Mouse (Mus musculus): ENCODE measurements at regions not wholly inside any gene's neighbourhood (a gene's known extent, or its start where the extent isn't known, plus 50 kb on each side); places are given as distances from the start of the nearest gene placed in this dataset.

- no peak for ATAC-seq (ENCODE audit: insufficient number of reproducible peaks, low FRiP score, low TSS enrichment)
These were observed 225.3 kb upstream of the Adgrl2 start for GRCm38 (mm10) chr3:149215691-149216090.

DNA sequence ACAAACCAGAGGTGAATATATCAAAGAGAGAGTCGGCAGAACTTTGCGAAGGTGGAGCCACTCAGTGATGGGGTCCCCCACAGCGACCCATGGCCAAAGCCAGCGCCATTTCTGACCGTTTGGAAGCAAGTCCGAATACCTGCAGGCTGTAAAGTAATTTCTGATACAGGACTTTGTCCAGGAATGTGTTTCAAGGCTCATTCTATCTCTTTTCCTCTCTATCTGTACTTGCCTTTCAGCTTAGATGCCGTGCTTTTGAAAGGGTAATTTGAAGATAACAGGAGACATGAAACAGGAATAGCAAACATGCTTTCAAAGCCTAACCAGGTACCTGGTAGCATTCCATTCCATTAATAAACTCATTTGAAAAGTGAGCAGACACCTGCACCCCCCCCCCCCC lies 221.6 kb upstream of the Adgrl2 start:
- no peak for ATAC-seq (ENCODE audit: insufficient number of reproducible peaks, low FRiP score, low TSS enrichment)

GRCm38 (mm10) chr3:149209260-149209659 lies 218.9 kb upstream of the Adgrl2 start:
- no peak for ATAC-seq (ENCODE audit: insufficient number of reproducible peaks, low FRiP score, low TSS enrichment)

DNA sequence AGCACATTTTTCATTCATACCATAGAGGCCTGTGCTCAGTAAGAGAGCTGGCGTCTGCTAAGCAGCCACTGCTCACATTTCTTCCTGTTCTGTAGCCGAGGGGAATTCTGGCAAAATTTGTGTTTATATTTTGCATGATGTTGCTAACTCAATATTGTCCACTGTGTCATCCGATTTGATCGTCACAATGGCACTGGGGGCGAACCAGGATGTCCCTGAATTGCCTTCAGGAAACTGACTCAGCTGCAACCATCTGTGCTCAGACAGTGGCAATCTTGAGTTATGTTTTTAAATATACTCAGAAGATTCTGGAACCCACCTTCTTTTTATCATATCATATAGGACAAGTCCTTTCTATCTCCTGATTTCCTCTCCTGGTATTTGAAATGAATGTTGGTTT lies 213.1 kb upstream of the Adgrl2 start:
- ATAC-seq (ENCODE audit: insufficient number of reproducible peaks, low FRiP score, low TSS enrichment) = no peak

DNA sequence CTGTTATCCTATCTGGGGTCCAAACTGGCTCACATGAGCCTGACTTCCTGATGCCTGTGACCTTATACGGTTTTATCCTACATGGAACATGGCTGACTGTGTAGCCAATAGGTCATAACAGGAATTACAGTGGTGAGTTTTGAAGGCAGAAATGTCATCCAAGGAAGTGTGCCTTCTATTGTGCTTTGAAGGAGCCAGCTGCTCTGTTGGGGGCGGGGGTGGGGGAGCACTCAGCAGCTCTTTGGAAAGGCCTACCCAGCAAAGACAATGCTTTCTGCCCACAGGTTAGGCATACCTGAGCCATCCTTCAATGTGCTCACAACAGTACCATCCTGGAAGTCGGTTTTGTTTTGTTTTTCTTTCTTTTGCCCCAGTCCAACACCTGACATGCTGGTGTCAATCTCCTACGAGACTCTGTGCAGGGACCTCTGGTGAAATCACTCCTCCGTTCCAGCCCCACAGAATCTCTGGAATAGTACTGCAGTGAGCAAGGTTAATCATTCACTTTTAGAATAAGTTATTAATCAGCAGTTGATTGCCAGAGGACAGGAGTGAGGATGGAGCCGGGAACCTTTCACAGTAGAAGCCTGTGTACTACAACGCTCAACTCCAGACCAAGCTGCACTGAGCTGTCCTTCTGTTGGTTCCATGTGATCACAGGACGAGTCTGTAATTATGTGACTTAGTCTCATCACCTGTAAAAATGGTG lies 206.3 kb upstream of the Adgrl2 start:
- ATAC-seq (ENCODE audit: insufficient number of reproducible peaks, low FRiP score, low TSS enrichment) = no peak

DNA sequence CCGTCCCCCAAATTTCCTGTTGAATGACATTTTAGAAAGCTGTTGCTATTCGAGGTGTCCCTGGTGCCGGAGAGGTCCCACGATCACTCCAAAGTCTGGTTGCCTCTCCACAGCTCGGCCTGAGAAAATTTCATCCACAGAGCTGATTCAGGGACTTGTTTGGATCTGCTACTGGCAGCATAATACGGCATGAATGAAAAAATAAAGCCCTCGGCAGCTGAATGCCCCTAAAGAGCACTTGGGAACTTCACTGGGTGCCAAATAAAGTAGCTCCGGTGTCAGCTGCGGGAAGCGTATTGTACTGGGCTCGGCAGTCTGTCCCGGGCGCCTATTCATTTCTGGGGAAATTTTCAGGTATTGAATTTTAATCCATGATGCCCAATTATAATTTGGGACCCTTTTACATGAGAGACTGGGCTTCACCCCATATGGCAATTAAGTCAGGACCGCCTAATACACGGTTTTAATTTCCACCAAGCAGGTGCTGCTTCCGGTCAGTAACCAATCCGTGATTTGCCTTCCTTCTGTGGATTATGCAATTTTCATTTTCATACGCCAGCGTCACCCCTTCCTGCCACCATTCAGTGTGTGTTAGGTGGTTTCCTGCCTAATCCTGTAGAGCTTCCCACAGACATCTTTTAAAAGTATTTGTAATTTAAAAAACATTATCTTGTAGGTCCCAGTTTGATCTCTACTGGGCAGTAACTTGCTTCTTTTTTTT lies 200.7 kb upstream of the Adgrl2 start:
- ATAC-seq (ENCODE audit: insufficient number of reproducible peaks, low FRiP score, low TSS enrichment) = no peak

- no peak for ATAC-seq (ENCODE audit: insufficient number of reproducible peaks, low FRiP score, low TSS enrichment)
These were observed 193.8 kb upstream of the Adgrl2 start for GRCm38 (mm10) chr3:149184136-149184551.

DNA sequence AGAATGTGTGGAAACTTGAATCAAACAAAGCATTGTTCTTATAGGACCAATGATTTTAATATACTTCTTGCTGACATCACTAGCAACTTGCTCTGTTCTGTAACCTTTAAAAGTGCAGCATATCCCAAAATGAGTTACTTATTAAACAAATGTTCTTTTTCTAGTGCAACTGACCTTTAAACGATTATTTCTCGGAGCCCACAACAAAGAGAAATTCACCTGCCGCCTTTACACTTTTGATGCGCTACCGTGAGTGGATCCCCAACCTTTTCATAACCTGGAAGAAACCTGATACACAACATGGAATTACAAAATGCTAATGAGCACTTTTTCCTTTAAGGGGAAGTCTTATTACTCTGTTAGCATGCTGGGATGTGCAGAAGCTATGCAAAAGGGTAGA lies 191.7 kb upstream of the Adgrl2 start:
- no peak for ATAC-seq (ENCODE audit: insufficient number of reproducible peaks, low FRiP score, low TSS enrichment)

DNA sequence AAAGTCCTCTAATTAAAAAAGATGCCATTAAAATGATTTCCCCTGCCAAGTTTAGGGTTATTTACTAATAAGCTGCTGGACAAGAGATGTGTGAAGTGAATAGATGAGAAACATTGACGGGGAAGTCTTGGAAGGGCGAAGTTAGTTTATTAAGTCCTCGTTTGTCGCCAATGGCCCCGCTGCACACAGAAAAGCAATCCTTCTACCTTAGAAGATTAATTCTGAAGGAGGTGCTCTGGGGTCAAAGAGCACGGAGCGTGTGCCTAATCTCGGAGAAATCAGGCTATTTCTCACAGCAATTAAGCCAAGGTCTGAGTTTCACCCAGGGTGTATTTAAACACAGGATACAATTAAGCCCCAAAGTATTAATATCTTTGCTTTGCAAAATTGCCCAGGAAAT lies 189.8 kb upstream of the Adgrl2 start:
- no peak for ATAC-seq (ENCODE audit: insufficient number of reproducible peaks, low FRiP score, low TSS enrichment)

DNA sequence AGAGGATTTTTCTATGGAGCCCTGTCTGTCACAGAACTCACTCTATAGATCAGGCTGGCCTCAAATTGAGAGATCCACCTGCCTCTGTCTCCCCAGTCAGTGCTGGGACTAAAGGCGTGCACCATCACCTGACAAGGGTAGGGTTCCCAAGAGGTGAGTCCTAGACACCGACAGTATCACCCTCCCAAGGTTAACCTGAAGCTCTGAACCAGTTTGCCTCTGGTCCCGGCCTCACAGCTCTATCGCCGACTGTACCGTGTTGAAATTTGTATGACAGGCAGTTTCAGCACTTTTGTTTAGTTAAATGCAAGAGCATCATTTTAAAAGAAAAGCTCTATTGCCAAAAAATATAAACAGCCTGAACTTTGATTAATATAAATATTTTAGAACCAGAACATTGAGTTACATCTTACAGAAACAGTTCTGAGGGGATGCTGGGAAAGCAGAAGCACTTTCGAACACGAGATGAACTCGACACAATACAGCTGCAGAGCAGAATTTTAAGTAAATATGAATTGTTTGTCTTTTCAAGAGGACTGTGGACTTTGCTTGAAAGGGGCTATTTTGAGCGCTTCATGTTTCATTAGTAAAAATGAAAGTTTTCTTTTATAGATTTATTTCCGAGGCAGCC lies 189.2 kb upstream of the Adgrl2 start:
- no peak for ATAC-seq (ENCODE audit: insufficient number of reproducible peaks, low FRiP score, low TSS enrichment)

GRCm38 (mm10) chr3:149178891-149179290 lies 188.5 kb upstream of the Adgrl2 start:
- no peak for ATAC-seq (ENCODE audit: insufficient number of reproducible peaks, low FRiP score, low TSS enrichment)

- no peak for ATAC-seq (ENCODE audit: insufficient number of reproducible peaks, low FRiP score, low TSS enrichment)
These were observed 184.5 kb upstream of the Adgrl2 start for GRCm38 (mm10) chr3:149174689-149175390.

GRCm38 (mm10) chr3:149173537-149173936 lies 183.2 kb upstream of the Adgrl2 start:
- no peak for ATAC-seq (ENCODE audit: insufficient number of reproducible peaks, low FRiP score, low TSS enrichment)

DNA sequence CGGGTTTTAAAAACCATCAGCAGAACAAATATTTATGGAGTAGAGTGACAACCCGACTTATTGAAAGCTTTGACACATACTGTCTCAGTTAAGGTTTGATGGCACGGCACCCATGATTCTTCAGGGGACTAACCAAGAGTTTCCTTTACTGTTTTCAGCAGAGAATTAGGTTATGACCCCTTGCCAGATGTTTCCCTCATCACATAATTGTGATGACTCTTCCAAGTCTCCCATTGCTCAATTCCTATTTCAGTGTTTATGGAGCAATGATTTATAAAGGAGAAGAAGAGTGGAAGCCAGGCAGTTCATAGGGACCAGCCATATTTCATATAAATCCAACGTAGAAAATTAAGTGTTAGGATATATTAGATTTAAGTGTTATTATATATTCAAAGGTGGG lies 181.4 kb upstream of the Adgrl2 start:
- ATAC-seq (ENCODE audit: insufficient number of reproducible peaks, low FRiP score, low TSS enrichment) = no peak

- ATAC-seq (ENCODE audit: insufficient number of reproducible peaks, low FRiP score, low TSS enrichment) = no peak
These were observed 179.8 kb upstream of the Adgrl2 start for GRCm38 (mm10) chr3:149170191-149170590.

GRCm38 (mm10) chr3:149169442-149169841 lies 179.1 kb upstream of the Adgrl2 start:
- no peak for ATAC-seq (ENCODE audit: insufficient number of reproducible peaks, low FRiP score, low TSS enrichment)

DNA sequence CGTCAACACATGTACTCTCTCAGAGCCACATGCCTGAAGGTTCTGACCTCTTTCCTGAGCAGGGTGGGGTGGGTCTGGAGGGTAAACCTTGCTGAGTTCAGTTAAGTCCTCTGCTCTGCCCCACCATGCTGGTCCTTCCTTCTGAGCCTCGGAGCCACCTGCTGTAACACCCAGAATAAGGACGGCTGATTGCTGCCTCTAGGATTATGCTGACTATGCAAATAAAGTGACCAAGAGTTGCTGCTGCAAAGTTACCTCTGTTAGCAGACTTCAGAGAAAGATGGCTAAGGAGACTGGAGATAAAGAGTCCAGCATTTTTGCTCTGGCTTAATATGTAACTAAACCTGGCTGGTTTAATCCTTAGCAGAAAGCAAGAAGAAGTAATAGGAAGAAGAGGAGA lies 177.6 kb upstream of the Adgrl2 start:
- no peak for ATAC-seq (ENCODE audit: insufficient number of reproducible peaks, low FRiP score, low TSS enrichment)

GRCm38 (mm10) chr3:149164804-149165203 lies 174.4 kb upstream of the Adgrl2 start:
- no peak for ATAC-seq (ENCODE audit: insufficient number of reproducible peaks, low FRiP score, low TSS enrichment)

- ATAC-seq (ENCODE audit: insufficient number of reproducible peaks, low FRiP score, low TSS enrichment) = no peak
These were observed 173.2 kb upstream of the Adgrl2 start for GRCm38 (mm10) chr3:149163591-149163990.

- no peak for ATAC-seq (ENCODE audit: insufficient number of reproducible peaks, low FRiP score, low TSS enrichment)
These were observed 170.5 kb upstream of the Adgrl2 start for GRCm38 (mm10) chr3:149160833-149161232.

DNA sequence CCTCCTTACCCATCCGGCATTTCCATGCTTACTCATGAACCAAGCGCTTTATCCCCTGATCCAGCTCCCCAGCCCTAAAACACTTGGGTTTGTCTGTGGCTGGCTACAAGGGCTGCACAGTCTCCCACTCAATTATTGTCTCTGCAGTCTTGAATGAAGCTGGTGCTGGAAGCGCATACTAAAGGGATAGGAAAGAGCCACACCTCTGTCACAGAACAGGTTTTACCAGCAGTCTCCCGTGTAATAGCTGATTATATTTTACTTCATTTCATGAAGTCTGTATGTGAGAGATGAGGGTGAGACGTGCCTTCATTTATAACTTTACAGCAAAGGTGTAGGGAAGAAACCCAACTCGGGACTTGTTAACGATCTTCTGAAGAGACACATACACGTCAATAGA lies 167.0 kb upstream of the Adgrl2 start:
- ATAC-seq (ENCODE audit: insufficient number of reproducible peaks, low FRiP score, low TSS enrichment) = no peak

Data from cerebellum, adult (tissue).